Mouse (Mus musculus): ENCODE measurements around the gene Gna11. TPM values are rescaled to one million over a fixed set of nuclear protein-coding genes. Genes with fewer than 3 reads are reported as not detected.

Gene Gna11
- polyA plus RNA-seq, 1 experiment, result 32.0 TPM

DNA sequence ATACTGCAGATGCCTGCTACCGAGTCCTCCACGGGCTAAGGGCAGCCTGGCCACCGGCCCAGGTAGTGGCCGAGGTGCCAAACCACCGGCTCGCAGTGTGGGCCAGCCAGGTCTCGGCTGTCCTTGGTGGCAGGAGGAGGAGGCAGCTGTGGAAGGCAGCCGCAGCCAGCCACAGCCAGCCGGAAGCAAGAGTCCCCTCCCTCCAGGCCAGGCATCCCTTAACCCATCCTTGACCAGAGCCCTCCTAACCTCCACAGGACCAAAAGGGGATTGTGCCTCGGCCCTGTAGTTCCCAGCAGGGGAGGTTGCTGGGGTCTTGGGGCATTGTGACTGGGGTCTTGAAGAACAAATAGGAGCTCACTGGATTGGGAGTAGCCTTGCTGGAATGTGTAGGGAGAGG lies 19.2 kb upstream of the Gna11 start:
- peak overlapping the region; percentile 28; the same call in 1 of the 2 replicates for H3K9ac ChIP-seq (ENCODE audit: low read depth, poor library complexity, severe bottlenecking)
- H3K4me3 ChIP-seq (ENCODE audit: low read depth, low read length), result peak overlapping the region; percentile 40
- TF ChIP-seq EP300 (IDR thresholded peaks at IDR 0.05; ENCODE audit: insufficient read depth, low read depth, low read length) (0 out of 2 replicates have a peak, but pooled peaks have one; percentile 21), POLR2A (IDR thresholded peaks at IDR 0.05; ENCODE audit: insufficient read depth, low read length) (no peak)
- no peaks in the 10 kb centered on the region for H3K27me3 ChIP-seq (ENCODE audit: control insufficient read depth, insufficient read depth, low read length, poor library complexity, severe bottlenecking)
- no peaks in the 10 kb centered on the region for H3K9me3 ChIP-seq (replicated peaks; ENCODE audit: control insufficient read depth, insufficient read depth, low read length, poor library complexity, severe bottlenecking)
- H3K27ac ChIP-seq (ENCODE audit: insufficient read depth, low read length), result peak overlapping the region; percentile 50
- H3K36me3 ChIP-seq (ENCODE audit: control insufficient read depth, insufficient read depth, low read length, poor library complexity, severe bottlenecking), result peaks cover 7% of the 10 kb centered on the region
- peaks cover 6% of the 10 kb centered on the region for H3K4me1 ChIP-seq (ENCODE audit: control insufficient read depth, insufficient read depth, low read length)

DNA sequence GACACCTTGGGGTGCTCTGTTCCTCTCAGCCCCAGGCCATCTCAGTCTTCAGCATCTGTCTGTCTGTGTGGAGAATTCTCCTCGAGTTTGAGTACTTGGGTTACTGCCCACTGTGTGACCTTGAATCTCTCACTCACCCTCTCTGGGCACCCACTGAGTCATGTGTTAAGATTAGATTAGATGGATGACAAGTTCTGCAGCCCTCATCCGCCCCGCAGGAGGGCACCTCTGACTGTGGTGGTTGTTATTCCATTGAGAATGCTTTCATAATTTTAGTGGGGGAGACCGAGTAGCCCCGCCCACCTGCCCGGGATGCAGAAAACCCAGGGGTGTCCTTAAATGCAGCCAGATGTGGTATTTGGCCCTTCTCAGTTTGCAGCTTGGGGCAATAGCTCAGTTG lies 18.5 kb upstream of the Gna11 start:
- H3K4me3 ChIP-seq (ENCODE audit: low read depth, low read length), result peak overlapping the region; percentile 19; the same call in 1 of the 2 replicates
- no peak overlapping the region for H3K9ac ChIP-seq (ENCODE audit: low read depth, poor library complexity, severe bottlenecking)
- H3K9me3 ChIP-seq (replicated peaks; ENCODE audit: control insufficient read depth, insufficient read depth, low read length, poor library complexity, severe bottlenecking), result no peaks in the 10 kb centered on the region
- H3K27me3 ChIP-seq (ENCODE audit: control insufficient read depth, insufficient read depth, low read length, poor library complexity, severe bottlenecking), result no peaks in the 10 kb centered on the region
- H3K4me1 ChIP-seq (ENCODE audit: control insufficient read depth, insufficient read depth, low read length), result peaks cover 6% of the 10 kb centered on the region
- TF ChIP-seq POLR2A (IDR thresholded peaks at IDR 0.05; ENCODE audit: insufficient read depth, low read length), result no peak
- no peak overlapping the region for H3K27ac ChIP-seq (ENCODE audit: insufficient read depth, low read length)
- peaks cover 7% of the 10 kb centered on the region for H3K36me3 ChIP-seq (ENCODE audit: control insufficient read depth, insufficient read depth, low read length, poor library complexity, severe bottlenecking)

DNA sequence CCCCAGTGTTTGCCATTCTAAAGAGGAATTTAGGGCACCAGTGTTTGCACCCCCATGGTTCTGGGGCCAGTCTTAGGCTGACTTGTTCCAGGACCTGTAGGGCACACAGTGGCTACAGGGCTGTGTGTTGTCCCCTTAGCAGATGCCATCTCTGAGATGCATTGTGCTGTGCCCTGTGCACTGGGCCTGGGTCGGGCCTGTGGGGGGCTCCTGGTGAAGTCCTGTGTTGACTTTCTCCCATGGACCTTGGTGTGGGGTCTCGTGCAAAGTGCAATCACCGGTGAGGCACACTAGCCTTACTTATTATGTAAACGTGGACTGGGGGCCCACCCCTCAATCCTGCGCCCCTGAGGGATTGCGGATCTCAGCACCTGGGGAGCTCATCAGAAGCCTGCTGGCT lies 17.4 kb upstream of the Gna11 start:
- Histone ChIP-seq H3K27me3 (ENCODE audit: control insufficient read depth, insufficient read depth, low read length, poor library complexity, severe bottlenecking) (no peaks in the 10 kb centered on the region), H3K9me3 (replicated peaks; ENCODE audit: control insufficient read depth, insufficient read depth, low read length, poor library complexity, severe bottlenecking) (no peaks in the 10 kb centered on the region), H3K4me1 (ENCODE audit: control insufficient read depth, insufficient read depth, low read length) (peaks cover 6% of the 10 kb centered on the region), H3K9ac (ENCODE audit: low read depth, poor library complexity, severe bottlenecking) (no peak overlapping the region), H3K27ac (ENCODE audit: insufficient read depth, low read length) (no peak overlapping the region), H3K36me3 (ENCODE audit: control insufficient read depth, insufficient read depth, low read length, poor library complexity, severe bottlenecking) (peaks cover 7% of the 10 kb centered on the region), H3K4me3 (ENCODE audit: low read depth, low read length) (no peak overlapping the region)
- TF ChIP-seq EP300 (IDR thresholded peaks at IDR 0.05; ENCODE audit: insufficient read depth, low read depth, low read length) (no peak), POLR2A (IDR thresholded peaks at IDR 0.05; ENCODE audit: insufficient read depth, low read length) (no peak), CTCF (IDR thresholded peaks at IDR 0.05; ENCODE audit: low read depth, low read length) (no peak)

DNA sequence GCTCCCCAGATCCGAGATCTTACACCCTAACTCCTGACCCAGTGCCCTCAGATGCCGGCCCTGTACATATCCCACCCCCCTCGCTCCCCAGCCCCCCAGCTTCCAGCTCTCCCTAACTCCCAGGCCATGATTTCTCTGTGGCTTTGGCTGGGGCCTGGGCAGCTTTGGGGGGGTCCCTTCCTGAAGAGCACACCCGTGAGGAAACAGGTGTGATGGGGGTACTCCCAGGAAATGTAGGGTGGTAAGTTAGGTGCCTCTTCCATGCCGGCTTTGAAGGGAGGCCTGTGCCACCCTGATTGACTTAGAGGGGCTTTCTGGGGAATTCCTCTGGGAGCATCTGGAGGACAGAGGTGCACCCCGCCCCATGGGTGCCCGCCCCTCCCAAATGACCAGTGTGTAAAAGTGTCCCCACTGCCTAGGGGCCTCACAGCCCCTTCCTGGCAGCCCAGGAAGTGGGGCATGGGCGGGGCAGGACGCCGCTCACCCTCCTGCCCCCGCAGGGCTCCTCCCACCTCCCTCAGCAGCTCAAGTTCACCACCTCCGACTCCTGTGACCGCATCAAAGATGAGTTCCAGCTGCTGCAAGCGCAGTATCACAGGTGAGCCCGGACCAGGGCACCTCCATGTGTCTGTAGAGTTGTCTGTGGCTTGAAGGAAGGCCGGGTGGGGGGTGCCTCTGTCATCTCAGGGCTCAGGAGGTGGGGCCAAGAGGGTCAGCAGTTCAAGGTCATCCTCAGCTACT lies 15.9 kb upstream of the Gna11 start:
- Histone ChIP-seq H3K4me3 (ENCODE audit: low read depth, low read length) (peak overlapping the region; percentile 94), H3K9ac (ENCODE audit: low read depth, poor library complexity, severe bottlenecking) (peak overlapping the region; percentile 98), H3K36me3 (ENCODE audit: control insufficient read depth, insufficient read depth, low read length, poor library complexity, severe bottlenecking) (peaks cover 6% of the 10 kb centered on the region), H3K27ac (ENCODE audit: insufficient read depth, low read length) (peak overlapping the region; percentile 5; the same call in 1 of the 2 replicates), H3K4me1 (ENCODE audit: control insufficient read depth, insufficient read depth, low read length) (peaks cover 6% of the 10 kb centered on the region), H3K9me3 (replicated peaks; ENCODE audit: control insufficient read depth, insufficient read depth, low read length, poor library complexity, severe bottlenecking) (no peaks in the 10 kb centered on the region), H3K27me3 (ENCODE audit: control insufficient read depth, insufficient read depth, low read length, poor library complexity, severe bottlenecking) (no peaks in the 10 kb centered on the region)
- 0 out of 2 replicates have a peak, but pooled peaks have one; percentile 48 for TF ChIP-seq EP300 (IDR thresholded peaks at IDR 0.05; ENCODE audit: insufficient read depth, low read depth, low read length)
- TF ChIP-seq CTCF (IDR thresholded peaks at IDR 0.05; ENCODE audit: low read depth, low read length), result no peak
- TF ChIP-seq POLR2A (IDR thresholded peaks at IDR 0.05; ENCODE audit: insufficient read depth, low read length), result no peak

DNA sequence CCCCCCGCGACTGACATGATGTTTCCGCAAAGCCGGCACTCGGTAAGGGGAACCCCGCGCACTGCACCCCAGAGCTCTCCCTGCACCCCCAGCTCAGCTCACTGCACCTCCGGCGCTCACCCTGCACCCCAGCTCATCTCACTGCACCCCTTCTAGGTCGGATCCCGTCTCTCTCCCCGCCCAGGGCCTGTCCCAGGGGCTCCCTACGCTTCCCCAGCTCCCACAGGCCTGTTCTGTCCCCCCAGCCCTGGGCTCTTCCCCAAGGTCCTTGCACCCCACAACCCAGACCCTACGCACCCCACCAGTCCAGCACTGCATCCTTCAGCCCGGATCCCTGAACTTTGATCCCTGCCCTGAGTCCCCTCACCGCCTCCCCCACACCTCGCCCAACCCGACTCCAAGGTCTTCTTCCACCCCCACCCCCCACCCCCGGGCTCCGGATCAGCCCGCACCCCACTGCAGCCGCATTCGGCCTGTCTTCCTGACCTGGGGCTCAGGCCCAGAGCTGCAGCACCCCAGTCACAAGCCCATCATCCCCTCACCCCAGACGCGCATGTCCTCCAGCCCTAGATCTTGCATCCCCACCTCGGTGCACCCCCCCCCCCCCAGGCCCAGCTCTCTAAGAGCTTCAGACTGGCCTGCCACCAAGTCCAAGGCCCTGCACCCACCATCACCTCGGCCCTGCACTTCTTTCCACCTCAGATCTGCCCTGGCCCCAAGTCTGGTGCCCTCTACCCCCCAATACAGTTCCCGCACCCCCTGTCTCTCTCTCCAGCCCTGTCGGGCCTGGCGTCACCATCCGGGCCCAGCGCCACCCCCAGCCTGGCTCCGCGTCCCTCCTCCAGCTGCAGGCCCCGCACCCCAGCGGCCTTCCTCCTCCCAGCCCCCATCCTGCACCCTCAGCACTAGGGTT lies 14.9 kb upstream of the Gna11 start:
- no peaks in the 10 kb centered on the region for H3K9me3 ChIP-seq (replicated peaks; ENCODE audit: control insufficient read depth, insufficient read depth, low read length, poor library complexity, severe bottlenecking)
- TF ChIP-seq EP300 (IDR thresholded peaks at IDR 0.05; ENCODE audit: insufficient read depth, low read depth, low read length), result no peak
- no peak for TF ChIP-seq POLR2A (IDR thresholded peaks at IDR 0.05; ENCODE audit: insufficient read depth, low read length)
- no peak for TF ChIP-seq CTCF (IDR thresholded peaks at IDR 0.05; ENCODE audit: low read depth, low read length)
- peak overlapping the region; percentile 94 for H3K4me3 ChIP-seq (ENCODE audit: low read depth, low read length)
- H3K27ac ChIP-seq (ENCODE audit: insufficient read depth, low read length), result no peak overlapping the region
- H3K36me3 ChIP-seq (ENCODE audit: control insufficient read depth, insufficient read depth, low read length, poor library complexity, severe bottlenecking), result no peaks in the 10 kb centered on the region; the same call in 1 of the 2 replicates
- H3K27me3 ChIP-seq (ENCODE audit: control insufficient read depth, insufficient read depth, low read length, poor library complexity, severe bottlenecking), result no peaks in the 10 kb centered on the region
- H3K4me1 ChIP-seq (ENCODE audit: control insufficient read depth, insufficient read depth, low read length), result peaks cover 6% of the 10 kb centered on the region
- H3K9ac ChIP-seq (ENCODE audit: low read depth, poor library complexity, severe bottlenecking), result peak overlapping the region; percentile 98
